Mouse (Mus musculus) kidney, adult 2 months (tissue): Measurements from ENCODE around the gene Rdm1.
A peak's percentile ranks its signal among the peaks of the same experiment; 100 is the strongest.

Source experiments
- CTCF ChIP-seq: fragments of 200-500 bp; conservative IDR thresholded peaks from 2 replicates; pipeline ENCODE4 v1.5.1; 2011; ENCODE audit warnings: low read depth, mild to moderate bottlenecking, control low read depth, low read length, moderate library complexity, mixed read lengths; ENCODE audit not compliant: insufficient read depth, insufficient read length
- POLR2A ChIP-seq: fragments of 200-500 bp; IDR thresholded peaks from one replicate; pipeline ENCODE4 v1.6.1; 2011; ENCODE audit warnings: low read depth, low read length, control low read depth

DNA sequence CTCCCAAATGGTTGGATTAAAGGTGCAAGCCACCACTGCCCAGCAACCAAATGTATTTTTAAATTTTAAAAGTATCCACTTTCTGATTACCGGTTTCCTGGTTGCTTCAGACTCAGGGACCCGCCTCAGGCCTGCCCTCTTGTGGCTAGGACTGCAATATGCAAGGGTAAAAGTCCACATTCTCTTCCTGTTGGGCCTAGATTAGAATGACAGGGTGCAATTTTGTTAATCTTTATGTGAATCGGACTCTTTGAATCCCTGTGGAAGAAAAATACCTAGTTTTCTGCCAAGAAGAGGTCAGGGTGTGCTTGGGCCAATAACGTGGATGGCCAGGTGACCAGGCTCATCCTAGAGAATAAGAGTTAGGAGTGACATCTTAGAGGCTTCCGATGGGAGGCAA, 37.6 kb upstream of the Rdm1 start:
- TF ChIP-seq CTCF = peak; percentile 81
- TF ChIP-seq POLR2A = no peak
